Mouse (Mus musculus): ENCODE data around the gene Dusp1.

DNA sequence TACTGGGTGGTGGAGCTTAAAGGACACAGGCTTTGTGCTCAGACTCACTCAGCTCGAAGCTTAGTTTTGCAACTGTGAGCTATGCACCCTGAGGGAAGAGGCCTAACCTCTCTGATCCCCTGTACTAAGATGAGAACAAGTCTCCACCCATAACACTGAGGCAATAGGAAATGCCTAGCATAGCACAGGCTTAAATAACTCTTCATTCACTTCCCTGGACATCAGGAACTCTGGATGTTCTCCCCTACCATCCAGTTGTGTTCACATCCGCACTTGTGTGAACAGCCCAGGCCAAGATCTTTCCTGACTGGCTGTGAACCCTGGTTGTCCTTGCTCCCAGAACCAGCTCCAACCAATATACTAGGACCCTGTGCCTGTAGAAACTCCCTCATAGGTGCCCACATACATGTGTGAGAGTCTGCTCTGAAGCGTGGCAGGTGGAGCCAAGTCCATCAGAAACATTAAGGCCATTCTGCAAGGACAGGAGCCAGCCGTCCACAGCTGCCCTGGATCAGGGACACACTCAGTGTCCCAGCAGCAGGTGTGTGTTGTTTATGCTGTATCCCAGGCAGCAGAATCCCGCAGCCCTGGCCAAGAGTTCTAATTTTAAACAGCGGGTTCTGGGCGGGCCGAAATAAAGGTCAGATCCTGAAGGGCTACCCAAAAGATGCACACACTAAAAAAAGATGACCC lies 73.1 kb downstream of the Dusp1 start:
- TF ChIP-seq TAL1 (conservative IDR thresholded peaks at IDR 0.05; ENCODE audit: low read depth, low read length) (no peak), CTCF (IDR thresholded peaks at IDR 0.05; ENCODE audit: low read depth, low read length) (no peak), GATA1 (IDR thresholded peaks at IDR 0.05; ENCODE audit: borderline replicate concordance, low read length) (no peak), POLR2AphosphoS5 (IDR thresholded peaks at IDR 0.05; ENCODE audit: insufficient replicate concordance, low read depth, low read length) (no peak)
